Mouse (Mus musculus) midbrain, embryonic 11.5 days (tissue): ENCODE data around the gene Zmiz1. TPM values are rescaled to one million over a fixed set of nuclear protein-coding genes. Genes with fewer than 3 reads are reported as not detected.
A peak's percentile ranks its signal among the peaks of the same experiment; 100 is the strongest.

Experiments
- ATAC-seq: fragments of 200-750 bp; cut with Nextera tagmentation; 2 replicates; pipeline ENCODE4 v1.8.0; 2017; ENCODE audit warnings: moderate TSS enrichment, moderate library complexity; ENCODE audit not compliant: low FRiP score
- DNase-seq: peaks from one replicate; pipeline ENCODE4 v3.0.0; 2015; ENCODE audit warnings: low spot score; ENCODE audit errors: missing footprints
- H3K27ac ChIP-seq: fragments of 300-500 bp; sonication (generic); 2 replicates; pipeline ENCODE4 v1.5.1; 2014; ENCODE audit warnings: low read depth, low read length
- H3K27me3 ChIP-seq: fragments of 300-500 bp; sonication (generic); 2 replicates; pipeline ENCODE4 v1.6.1; 2014; ENCODE audit warnings: mild to moderate bottlenecking, low read length, moderate library complexity, mixed read lengths; ENCODE audit not compliant: control insufficient read depth, insufficient read depth
- H3K36me3 ChIP-seq: fragments of 300-500 bp; sonication (generic); 2 replicates; pipeline ENCODE4 v1.6.1; 2014; ENCODE audit warnings: mild to moderate bottlenecking, low read length, moderate library complexity, mixed read lengths; ENCODE audit not compliant: control insufficient read depth, insufficient read depth
- H3K4me1 ChIP-seq: fragments of 300-500 bp; sonication (generic); 2 replicates; pipeline ENCODE4 v1.6.1; 2014; ENCODE audit warnings: low read length; ENCODE audit not compliant: control insufficient read depth, insufficient read depth
- H3K4me2 ChIP-seq: fragments of 300-500 bp; sonication (generic); 2 replicates; pipeline ENCODE4 v1.6.1; 2014; ENCODE audit warnings: mild to moderate bottlenecking, moderate library complexity
- H3K4me3 ChIP-seq: fragments of 300-500 bp; sonication (generic); 2 replicates; pipeline ENCODE4 v1.5.1; 2014; ENCODE audit warnings: low read depth, low read length
- H3K9ac ChIP-seq: fragments of 300-500 bp; sonication (generic); 2 replicates; pipeline ENCODE4 v1.6.1; 2014; ENCODE audit warnings: low read length
- H3K9me3 ChIP-seq: fragments of 300-500 bp; sonication (generic); 2 replicates; pipeline ENCODE4 v1.6.1; 2016; ENCODE audit warnings: low read length; ENCODE audit not compliant: control insufficient read depth
- WGBS: fragments of 180-500 bp; shearing (Covaris S2); extraction: QIAGEN DNeasy Blood & Tissue Kit; methylation state at CpG from one replicate; pipeline ENCODE4 v1.1.7; 2014; 5-methylcytosine and 5-hydroxymethylcytosine counted together
- polyA plus RNA-seq: library from polyadenylated mRNA; unstranded; fragments of >200 nt; fragmentation: Nextera tagmentation; extraction: Ambion mirVana; gene quantifications from 2 replicates; pipeline ENCODE4 v1.2.1, GENCODE M21; 2014

Zmiz1 gene
- polyA plus RNA-seq, 1 experiment from 2014 or later = 51.5 TPM

DNA sequence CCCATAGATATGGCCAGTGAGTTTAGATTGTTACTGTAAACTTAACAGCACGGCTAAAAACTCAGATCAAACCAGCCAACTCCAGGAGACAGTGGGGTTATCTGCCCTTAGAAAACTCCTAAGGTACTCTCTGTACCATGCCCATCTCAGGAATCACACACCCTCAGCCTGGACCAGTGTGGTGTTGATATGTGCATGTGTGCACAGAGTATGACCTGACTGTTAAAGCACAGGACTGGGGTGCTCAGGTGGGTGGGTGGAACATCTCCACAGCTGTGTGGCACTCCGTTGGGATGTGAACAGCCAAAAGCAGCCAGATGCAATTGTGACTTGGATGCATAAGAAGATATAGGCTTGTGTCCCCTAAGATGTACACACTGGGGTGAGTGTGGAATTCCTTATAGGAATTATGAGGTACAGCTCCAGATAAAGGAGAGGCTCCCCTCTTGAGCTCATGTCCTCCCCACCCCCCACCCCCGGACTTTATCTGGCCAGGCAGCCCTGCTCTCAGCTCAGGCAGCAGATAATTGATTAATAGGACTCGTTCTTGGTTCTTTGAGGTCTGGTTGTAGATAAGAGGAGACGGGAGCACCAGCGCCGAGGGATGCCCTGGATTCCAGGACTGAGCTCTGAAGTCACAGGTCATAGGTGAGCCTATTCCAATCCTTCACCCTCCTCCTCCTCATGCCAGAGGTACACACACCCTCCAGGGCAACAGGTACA is 35.1 kb upstream of the Zmiz1 start:
- no peaks in the 10 kb centered on the region for H3K4me1 ChIP-seq
- H3K9me3 ChIP-seq = no peaks in the 10 kb centered on the region
- no peak overlapping the region for H3K27ac ChIP-seq

DNA sequence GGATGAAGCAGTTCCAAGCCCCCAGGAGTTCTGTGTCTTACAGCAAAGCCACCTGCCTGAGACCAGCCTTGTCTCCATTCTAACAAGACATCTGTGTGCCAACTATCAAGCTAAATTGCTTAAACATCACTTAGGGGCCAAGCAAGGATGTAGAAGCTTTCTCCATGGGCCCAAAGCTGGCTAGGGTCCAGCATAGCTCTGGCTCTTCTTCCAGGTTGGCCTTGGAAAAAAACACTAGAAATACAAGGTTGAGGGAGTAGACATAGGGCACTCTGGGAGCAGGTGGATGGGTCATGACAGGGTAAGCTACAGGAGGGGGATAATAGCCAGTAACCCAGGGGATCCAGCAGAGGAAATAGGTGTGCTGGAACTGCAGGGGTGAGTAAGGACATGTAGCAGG is 20.7 kb upstream of the Zmiz1 start:
- H3K9ac ChIP-seq = no peak overlapping the region
- H3K4me3 ChIP-seq = no peak overlapping the region
- no peaks in the 10 kb centered on the region for H3K9me3 ChIP-seq
- H3K4me1 ChIP-seq = no peaks in the 10 kb centered on the region
- DNase-seq = no peak
- no peaks in the 10 kb centered on the region for H3K27me3 ChIP-seq
- no peak overlapping the region for H3K27ac ChIP-seq
- no peak overlapping the region for H3K4me2 ChIP-seq
- ATAC-seq = no peak
- H3K36me3 ChIP-seq = no peaks in the 10 kb centered on the region

More for the DNA sequence above, 35.1 kb upstream of the Zmiz1 start:
- H3K4me3 ChIP-seq = no peak overlapping the region
- no peaks in the 10 kb centered on the region for H3K36me3 ChIP-seq
- no peak overlapping the region for H3K4me2 ChIP-seq
- no peak overlapping the region for H3K9ac ChIP-seq
- DNase-seq (no peak), ATAC-seq (no peak)
- whole genome bisulfite sequencing = 83% methylated on average over 7 of the region's 7 CpGs
- no peaks in the 10 kb centered on the region for H3K27me3 ChIP-seq

DNA sequence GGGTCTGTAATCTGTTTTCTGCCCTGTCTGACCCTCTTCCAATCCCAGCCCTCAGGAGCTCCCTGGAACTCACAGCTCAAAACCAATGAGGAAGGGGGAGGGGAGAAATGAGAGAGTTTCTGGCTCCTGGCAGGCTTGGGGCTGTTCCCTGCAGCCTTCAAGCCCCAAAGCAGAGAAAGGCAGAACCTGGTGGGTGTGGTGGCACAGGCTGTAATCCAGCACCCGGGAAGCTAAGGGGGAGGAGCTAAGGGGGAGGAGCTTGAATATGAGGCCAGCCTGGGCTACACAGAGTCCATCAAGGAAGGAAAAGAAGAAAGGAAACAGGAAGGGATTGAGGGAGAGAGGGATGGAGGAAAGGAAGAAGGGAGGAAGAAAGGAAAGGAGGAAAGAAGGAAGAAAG is 18.9 kb upstream of the Zmiz1 start:
- Histone ChIP-seq H3K27ac (no peak overlapping the region), H3K9me3 (no peaks in the 10 kb centered on the region), H3K27me3 (no peaks in the 10 kb centered on the region), H3K4me3 (no peak overlapping the region), H3K4me2 (no peak overlapping the region), H3K9ac (no peak overlapping the region), H3K36me3 (no peaks in the 10 kb centered on the region), H3K4me1 (no peaks in the 10 kb centered on the region)
- WGBS = 32% methylated on average over 1 of the region's 1 CpGs
- ATAC-seq (no peak), DNase-seq (no peak)

DNA sequence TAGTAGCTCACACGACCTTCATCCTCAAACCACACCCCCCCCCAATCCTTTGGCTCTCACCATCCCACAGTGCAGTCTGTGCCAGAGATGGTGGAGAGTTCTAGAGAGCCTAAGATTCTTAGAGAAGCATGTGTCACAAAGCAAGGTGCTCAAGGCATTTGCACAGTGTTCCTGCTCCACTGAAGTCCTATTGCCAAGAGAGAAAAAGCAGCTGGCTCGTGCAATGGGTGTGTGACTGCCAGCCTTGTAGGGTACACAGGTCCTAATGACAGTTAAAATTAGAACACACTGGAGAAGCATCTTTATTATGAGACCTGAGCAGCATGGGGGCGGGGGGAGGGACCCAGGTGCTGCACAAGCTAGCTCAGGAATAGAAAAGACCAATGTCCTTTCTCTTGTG is 18.2 kb upstream of the Zmiz1 start:
- Histone ChIP-seq H3K36me3 (no peaks in the 10 kb centered on the region), H3K4me3 (no peak overlapping the region), H3K4me2 (no peak overlapping the region), H3K9me3 (no peaks in the 10 kb centered on the region), H3K27ac (no peak overlapping the region), H3K9ac (no peak overlapping the region), H3K4me1 (no peaks in the 10 kb centered on the region), H3K27me3 (no peaks in the 10 kb centered on the region)
- 56% methylated on average over 3 of the region's 3 CpGs for WGBS
- DNase-seq = no peak
- no peak for ATAC-seq

DNA sequence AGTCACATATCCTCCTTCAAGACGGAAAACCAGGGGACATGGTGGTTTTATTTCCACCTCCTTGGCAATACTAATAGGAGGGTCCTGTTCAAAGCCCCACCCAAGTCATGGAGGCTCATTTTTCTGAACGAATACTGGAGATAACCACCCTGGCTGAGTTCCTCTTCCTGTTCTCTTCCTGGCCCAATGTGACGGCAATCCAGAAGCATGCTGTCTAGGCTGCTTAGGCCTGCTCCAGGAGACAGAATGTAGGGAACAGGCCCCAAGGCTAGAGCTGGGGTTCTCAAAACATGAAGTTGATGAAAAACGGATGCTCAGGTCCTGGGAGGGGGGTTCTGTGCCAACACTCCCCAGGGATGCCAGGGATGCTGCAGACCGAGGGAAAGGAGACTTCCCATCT is 17.5 kb upstream of the Zmiz1 start:
- H3K27ac ChIP-seq = no peak overlapping the region
- no peak overlapping the region for H3K9ac ChIP-seq
- H3K4me3 ChIP-seq = no peak overlapping the region
- H3K27me3 ChIP-seq = no peaks in the 10 kb centered on the region
- WGBS = 85% methylated on average over 5 of the region's 5 CpGs
- no peaks in the 10 kb centered on the region for H3K9me3 ChIP-seq
- DNase-seq = no peak
- H3K4me2 ChIP-seq = no peak overlapping the region
- ATAC-seq = no peak
- H3K4me1 ChIP-seq = no peaks in the 10 kb centered on the region
- no peaks in the 10 kb centered on the region for H3K36me3 ChIP-seq

DNA sequence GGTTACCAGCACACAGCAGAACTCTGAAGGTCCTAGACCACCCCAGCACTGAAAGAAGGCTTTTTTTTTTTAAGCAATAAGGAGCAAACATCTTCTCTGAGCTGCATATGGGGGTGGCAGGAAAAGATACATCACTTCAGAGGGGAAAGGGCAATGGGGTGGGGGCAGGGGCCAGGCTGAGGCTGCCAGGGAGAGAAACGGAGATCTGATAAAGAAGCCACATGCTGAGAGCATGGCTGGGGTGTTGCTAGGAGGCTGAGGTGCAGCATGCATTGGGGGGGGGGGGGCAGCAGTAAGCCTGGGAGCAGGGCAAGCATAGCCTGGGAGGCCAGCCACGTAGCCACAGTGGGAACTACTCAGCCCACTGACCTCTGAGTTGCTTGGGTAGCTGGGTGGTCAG is 16.3 kb upstream of the Zmiz1 start:
- Histone ChIP-seq H3K4me3 (no peak overlapping the region), H3K27ac (no peak overlapping the region), H3K4me1 (no peaks in the 10 kb centered on the region), H3K4me2 (no peak overlapping the region), H3K9ac (no peak overlapping the region), H3K9me3 (no peaks in the 10 kb centered on the region), H3K27me3 (no peaks in the 10 kb centered on the region), H3K36me3 (no peaks in the 10 kb centered on the region)
- 15% methylated on average over 2 of the region's 2 CpGs for WGBS
- ATAC-seq = no peak
- no peak for DNase-seq

DNA sequence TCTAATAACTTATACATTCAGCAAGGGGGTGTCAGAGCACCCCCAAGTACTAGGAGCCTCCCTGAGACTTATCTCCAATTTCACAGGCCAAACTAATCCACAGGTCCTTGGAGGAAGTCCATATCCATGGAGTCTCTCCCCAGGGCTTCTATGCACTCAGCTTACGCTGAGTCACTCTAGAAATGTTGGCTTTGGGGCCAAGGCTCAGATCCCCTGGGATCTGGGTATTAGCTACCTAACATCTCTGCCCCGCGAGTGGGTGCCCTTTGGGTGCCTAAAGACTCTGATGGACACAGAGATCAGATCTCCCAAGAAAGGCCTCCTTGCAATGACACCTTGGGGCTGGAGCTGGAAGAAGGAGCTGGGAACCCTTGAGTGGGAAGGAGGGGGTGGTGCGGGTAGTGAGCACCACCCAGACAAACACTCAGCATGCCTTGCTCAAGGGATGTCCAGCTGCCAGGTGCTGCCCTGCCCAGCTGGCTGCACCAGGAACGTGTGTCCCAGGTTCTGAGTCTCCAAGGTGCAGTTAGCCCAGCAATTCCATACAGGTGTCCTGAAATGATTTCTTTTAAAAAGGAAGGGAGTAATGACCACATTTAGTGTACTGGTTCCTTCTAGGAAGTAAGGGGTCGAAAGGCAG is 11.7 kb upstream of the Zmiz1 start:
- 80% methylated on average over 6 of the region's 6 CpGs for WGBS
- ATAC-seq = no peak
- Histone ChIP-seq H3K4me2 (no peak overlapping the region), H3K36me3 (no peaks in the 10 kb centered on the region), H3K9me3 (no peaks in the 10 kb centered on the region), H3K4me1 (peaks cover 11% of the 10 kb centered on the region), H3K27me3 (no peaks in the 10 kb centered on the region), H3K4me3 (no peak overlapping the region), H3K9ac (no peak overlapping the region), H3K27ac (no peak overlapping the region)
- DNase-seq = peak; percentile 37

DNA sequence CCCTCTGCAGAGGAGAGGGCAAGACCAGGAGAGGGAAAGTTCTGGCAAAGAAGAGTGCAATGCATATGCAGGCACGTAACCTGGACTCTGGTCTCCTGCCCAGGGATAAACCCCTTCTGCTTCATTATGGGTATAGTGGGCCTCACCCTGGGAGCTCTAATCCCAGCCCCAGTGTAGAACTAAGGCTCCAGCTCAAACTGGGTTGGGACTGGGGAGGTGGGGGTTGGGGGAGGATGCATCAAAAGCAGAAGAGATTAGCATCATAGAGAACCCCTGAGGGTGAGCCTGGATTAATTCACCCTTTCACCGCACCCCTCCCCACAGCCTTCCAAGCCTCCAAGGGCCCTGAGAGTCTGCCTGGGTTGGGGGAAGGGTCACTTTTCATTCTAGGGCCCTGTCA is 10.5 kb upstream of the Zmiz1 start:
- Histone ChIP-seq H3K4me3 (no peak overlapping the region), H3K4me2 (no peak overlapping the region), H3K27ac (no peak overlapping the region; the same call in 1 of the 2 replicates), H3K27me3 (no peaks in the 10 kb centered on the region), H3K36me3 (no peaks in the 10 kb centered on the region), H3K9ac (no peak overlapping the region), H3K9me3 (no peaks in the 10 kb centered on the region), H3K4me1 (peaks cover 11% of the 10 kb centered on the region)
- ATAC-seq = peak; percentile 50; the same call in 1 of the 2 replicates
- DNase-seq = no peak
- 30% methylated on average over 2 of the region's 2 CpGs for WGBS

DNA sequence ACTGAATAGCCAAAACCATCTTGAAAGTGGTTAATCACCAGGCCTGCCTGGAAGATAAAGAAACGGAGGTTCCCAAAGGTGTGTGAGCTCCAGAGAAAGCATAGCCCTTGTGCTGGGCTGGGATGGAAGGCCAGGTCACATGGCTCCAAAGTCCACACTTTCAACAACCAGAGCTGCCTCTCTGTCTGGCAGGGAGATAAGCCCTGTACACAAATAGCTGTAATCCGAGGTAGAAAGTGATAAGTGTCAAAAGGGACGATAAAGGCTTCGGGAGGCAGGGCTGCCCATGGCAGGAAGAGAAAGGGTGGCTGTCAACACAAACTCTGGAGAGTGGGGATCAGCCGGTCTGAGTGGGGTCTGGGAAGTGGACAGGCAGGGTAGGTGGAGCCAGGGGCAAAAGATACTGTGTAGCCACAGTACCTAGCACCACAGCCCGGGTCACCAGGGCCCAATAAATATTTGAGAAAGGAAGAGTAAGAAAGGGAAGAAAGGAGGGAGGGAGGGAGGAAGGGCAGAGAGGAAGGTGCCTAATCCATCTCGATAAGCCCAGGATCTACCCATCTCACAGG is 7.8 kb upstream of the Zmiz1 start:
- no peaks in the 10 kb centered on the region for H3K9me3 ChIP-seq
- H3K4me1 ChIP-seq = peaks cover 16% of the 10 kb centered on the region
- no peaks in the 10 kb centered on the region for H3K27me3 ChIP-seq
- no peak overlapping the region for H3K27ac ChIP-seq
- no peak overlapping the region for H3K4me2 ChIP-seq
- ATAC-seq (no peak), DNase-seq (no peak)
- H3K9ac ChIP-seq = no peak overlapping the region
- H3K4me3 ChIP-seq = no peak overlapping the region
- 53% methylated on average over 7 of the region's 7 CpGs for WGBS
- no peaks in the 10 kb centered on the region for H3K36me3 ChIP-seq
